Mouse (Mus musculus): ENCODE measurements at regions not wholly inside any gene's neighbourhood (a gene's known extent, or its start where the extent isn't known, plus 50 kb on each side); places are given as distances from the start of the nearest gene placed in this dataset.
"Not testable (repeated sequence)": the region's sequence is repeated elsewhere in the genome, so short reads cannot be mapped to it uniquely, and the experiment has no call there.

DNA sequence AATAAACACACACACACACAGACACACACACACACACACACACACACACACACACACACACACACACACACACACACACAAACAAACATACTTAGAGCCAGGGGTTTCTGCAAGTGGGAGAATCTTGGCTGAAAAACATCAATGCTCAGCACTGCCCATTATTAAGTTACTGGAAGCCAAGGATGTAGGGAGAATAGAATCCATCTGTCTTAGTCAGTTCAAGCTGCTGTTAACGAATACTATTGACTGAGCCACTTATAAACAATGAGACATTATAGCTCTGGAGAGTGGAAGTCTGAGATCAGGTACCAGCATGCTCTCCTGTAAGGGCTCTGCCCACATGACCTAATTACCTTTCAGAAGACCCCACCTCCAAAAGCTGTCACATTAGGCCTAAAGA lies 87.4 kb downstream of the Fam174b start:
- no peak for TF ChIP-seq EP300 (IDR thresholded peaks at IDR 0.05; ENCODE audit: low read depth)
- no peak for TF ChIP-seq CTCF (IDR thresholded peaks at IDR 0.05; ENCODE audit: low read depth)
- Histone ChIP-seq H3K4me2 (ENCODE audit: low read depth) (no peak overlapping the region), H3K36me3 (replicated peaks; ENCODE audit: control insufficient read depth, insufficient read depth, low read depth) (no peaks in the 10 kb centered on the region), H3K9me3 (ENCODE audit: control insufficient read depth, low read length) (no peaks in the 10 kb centered on the region), H3K27ac (no peak overlapping the region), H3K4me1 (replicated peaks; ENCODE audit: control insufficient read depth in 2 of 2, insufficient read depth in 2 of 2, low read length in 1 of 2) (no peaks in the 10 kb centered on the region), H3K4me3 (ENCODE audit: insufficient read depth in 1 of 2, low read depth in 2 of 2, low read length in 2 of 2) (no peak overlapping the region), H3K9ac (replicated peaks) (no peak overlapping the region), H3K27me3 (ENCODE audit: control insufficient read depth, insufficient read depth, low read length) (no peaks in the 10 kb centered on the region)
- 44% methylated on average over 1 of the region's 1 CpGs for WGBS (ENCODE audit: insufficient replicate concordance)
- DNase-seq (ENCODE audit: low read depth in 3 of 3, low spot score in 3 of 3), result no peak
- ATAC-seq (ENCODE audit: insufficient read depth), result no peak

DNA sequence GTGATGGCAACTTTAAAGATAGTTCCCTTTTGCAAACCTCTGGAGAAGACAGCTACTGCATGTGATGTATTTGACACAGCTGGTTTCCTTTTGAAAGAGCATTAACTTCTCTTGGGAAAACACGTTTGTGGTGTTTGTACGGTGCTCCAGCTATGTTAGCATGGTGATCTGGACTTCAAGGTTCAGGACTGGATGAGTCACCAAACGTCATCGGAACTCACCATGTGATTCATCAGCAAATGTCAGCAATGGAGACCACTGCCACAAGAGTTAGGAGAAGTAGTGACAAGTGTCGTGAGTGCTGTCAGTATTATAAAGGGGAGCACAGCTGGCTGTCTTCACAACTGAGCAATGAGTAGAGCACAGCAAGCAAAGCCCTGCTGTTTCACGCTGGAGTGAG lies 90.5 kb downstream of the Fam174b start:
- no peak for DNase-seq (ENCODE audit: low read depth in 3 of 3, low spot score in 3 of 3)
- 59% methylated on average over 6 of the region's 6 CpGs for WGBS (ENCODE audit: insufficient replicate concordance)
- TF ChIP-seq EP300 (IDR thresholded peaks at IDR 0.05; ENCODE audit: low read depth) (no peak), CTCF (IDR thresholded peaks at IDR 0.05; ENCODE audit: low read depth) (no peak)

DNA sequence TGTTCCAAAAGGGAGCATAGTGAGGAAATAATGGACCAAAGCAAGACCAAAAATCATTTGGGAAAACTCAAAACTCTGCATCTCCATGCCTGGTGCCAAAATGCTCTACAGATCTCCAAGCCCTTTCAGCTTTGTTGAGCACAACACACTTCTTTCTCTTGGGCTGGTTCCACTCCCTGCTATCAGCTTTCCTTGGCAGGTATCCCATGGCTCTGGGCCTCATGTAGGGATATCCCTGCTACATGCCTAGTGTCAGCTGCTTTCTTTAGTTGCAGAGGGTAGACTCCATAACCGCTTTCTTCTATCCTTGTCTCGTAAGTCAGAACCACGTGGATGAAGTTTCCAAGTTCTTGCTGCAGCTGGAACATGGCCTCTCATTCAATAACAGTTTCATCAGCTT lies 100.3 kb downstream of the Fam174b start:
- H3K9ac ChIP-seq (replicated peaks), result no peak overlapping the region
- no peak overlapping the region for H3K27ac ChIP-seq
- no peak overlapping the region for H3K4me3 ChIP-seq (ENCODE audit: insufficient read depth in 1 of 2, low read depth in 2 of 2, low read length in 2 of 2)
- no peaks in the 10 kb centered on the region for H3K4me1 ChIP-seq (replicated peaks; ENCODE audit: control insufficient read depth in 2 of 2, insufficient read depth in 2 of 2, low read length in 1 of 2)
- H3K36me3 ChIP-seq (replicated peaks; ENCODE audit: control insufficient read depth, insufficient read depth, low read depth), result no peaks in the 10 kb centered on the region
- ATAC-seq (ENCODE audit: insufficient read depth), result no peak
- no peak for DNase-seq (ENCODE audit: low read depth in 3 of 3, low spot score in 3 of 3)
- H3K27me3 ChIP-seq (ENCODE audit: control insufficient read depth, insufficient read depth, low read length), result no peaks in the 10 kb centered on the region
- no peak for TF ChIP-seq CTCF (IDR thresholded peaks at IDR 0.05; ENCODE audit: low read depth)
- TF ChIP-seq EP300 (IDR thresholded peaks at IDR 0.05; ENCODE audit: low read depth), result no peak
- no peak overlapping the region for H3K4me2 ChIP-seq (ENCODE audit: low read depth)
- H3K9me3 ChIP-seq (ENCODE audit: control insufficient read depth, low read length), result no peaks in the 10 kb centered on the region
- WGBS (ENCODE audit: insufficient replicate concordance), result 62% methylated on average over 3 of the region's 3 CpGs

More for the DNA sequence above, 90.5 kb downstream of the Fam174b start:
- Histone ChIP-seq H3K9me3 (ENCODE audit: control insufficient read depth, low read length) (no peaks in the 10 kb centered on the region), H3K27ac (no peak overlapping the region), H3K4me2 (ENCODE audit: low read depth) (no peak overlapping the region), H3K27me3 (ENCODE audit: control insufficient read depth, insufficient read depth, low read length) (no peaks in the 10 kb centered on the region), H3K36me3 (replicated peaks; ENCODE audit: control insufficient read depth, insufficient read depth, low read depth) (no peaks in the 10 kb centered on the region), H3K4me1 (replicated peaks; ENCODE audit: control insufficient read depth in 2 of 2, insufficient read depth in 2 of 2, low read length in 1 of 2) (no peaks in the 10 kb centered on the region), H3K4me3 (ENCODE audit: insufficient read depth in 1 of 2, low read depth in 2 of 2, low read length in 2 of 2) (no peak overlapping the region), H3K9ac (replicated peaks) (no peak overlapping the region)
- ATAC-seq (ENCODE audit: insufficient read depth), result no peak

DNA sequence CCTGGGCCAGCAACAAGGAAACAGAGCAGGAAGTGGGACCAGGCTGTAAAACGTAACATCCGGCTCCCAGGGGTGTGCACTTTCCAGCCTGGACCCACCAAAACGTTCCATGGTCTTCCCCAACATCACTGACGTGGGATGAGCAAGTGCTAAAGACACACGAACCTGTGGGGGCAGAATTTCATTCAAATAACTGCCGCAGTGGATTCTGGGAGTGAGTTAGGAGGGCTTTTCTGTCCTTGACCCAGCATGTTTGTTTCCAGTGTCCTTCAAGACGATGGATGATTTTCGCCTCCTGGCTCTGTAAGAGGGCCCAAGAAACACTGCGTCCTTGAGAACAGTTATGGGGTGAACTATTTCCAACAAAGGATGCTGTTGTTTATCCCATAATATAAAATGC lies 112.1 kb downstream of the Fam174b start:
- Histone ChIP-seq H3K27ac (no peak overlapping the region), H3K4me1 (replicated peaks; ENCODE audit: control insufficient read depth in 2 of 2, insufficient read depth in 2 of 2, low read length in 1 of 2) (no peaks in the 10 kb centered on the region), H3K36me3 (replicated peaks; ENCODE audit: control insufficient read depth, insufficient read depth, low read depth) (no peaks in the 10 kb centered on the region), H3K9me3 (ENCODE audit: control insufficient read depth, low read length) (no peaks in the 10 kb centered on the region), H3K9ac (replicated peaks) (no peak overlapping the region), H3K4me2 (ENCODE audit: low read depth) (no peak overlapping the region), H3K4me3 (ENCODE audit: insufficient read depth in 1 of 2, low read depth in 2 of 2, low read length in 2 of 2) (no peak overlapping the region), H3K27me3 (ENCODE audit: control insufficient read depth, insufficient read depth, low read length) (no peaks in the 10 kb centered on the region)
- no peak for DNase-seq (ENCODE audit: low read depth in 3 of 3, low spot score in 3 of 3)
- no peak for TF ChIP-seq EP300 (IDR thresholded peaks at IDR 0.05; ENCODE audit: low read depth)
- no peak for TF ChIP-seq CTCF (IDR thresholded peaks at IDR 0.05; ENCODE audit: low read depth)
- ATAC-seq (ENCODE audit: insufficient read depth), result no peak
- 57% methylated on average over 9 of the region's 9 CpGs for WGBS (ENCODE audit: insufficient replicate concordance)

DNA sequence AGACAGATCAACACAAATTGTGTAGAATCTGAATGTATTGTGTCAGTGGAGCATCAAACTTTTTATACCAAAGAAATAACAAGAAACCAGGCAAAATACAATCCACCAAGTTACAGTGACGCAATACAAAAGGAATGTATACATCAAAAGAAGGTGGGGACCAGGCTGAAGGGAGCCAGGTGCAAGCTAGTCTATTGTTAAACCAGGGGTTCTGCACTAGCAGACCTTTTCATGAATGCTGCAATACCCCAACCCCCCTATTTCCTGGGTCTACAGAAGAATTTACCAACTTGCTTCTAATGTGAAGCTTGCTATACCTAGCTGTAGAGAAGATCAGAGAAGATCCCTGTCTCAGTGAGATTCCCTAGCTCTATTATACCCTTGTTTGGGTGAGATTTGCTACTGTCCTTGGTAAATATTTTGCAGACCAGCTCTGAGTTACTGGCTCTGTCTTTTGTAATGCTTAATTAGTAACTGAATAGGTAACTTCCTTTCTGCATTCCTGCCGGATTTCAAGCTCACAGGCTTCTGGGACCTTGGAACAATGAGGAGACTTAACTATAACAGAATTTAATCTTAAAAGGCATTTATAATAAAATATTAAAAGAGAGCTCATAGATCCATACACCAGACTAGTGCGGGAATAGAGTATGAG lies 113.3 kb downstream of the Fam174b start:
- not testable (repeated sequence) for H3K9ac ChIP-seq (replicated peaks); ATAC-seq (ENCODE audit: insufficient read depth); H3K27me3 ChIP-seq (ENCODE audit: control insufficient read depth, insufficient read depth, low read length); H3K27ac ChIP-seq; H3K4me3 ChIP-seq (ENCODE audit: insufficient read depth in 1 of 2, low read depth in 2 of 2, low read length in 2 of 2); H3K4me1 ChIP-seq (replicated peaks; ENCODE audit: control insufficient read depth in 2 of 2, insufficient read depth in 2 of 2, low read length in 1 of 2); H3K9me3 ChIP-seq (ENCODE audit: control insufficient read depth, low read length); H3K4me2 ChIP-seq (ENCODE audit: low read depth); H3K36me3 ChIP-seq (replicated peaks; ENCODE audit: control insufficient read depth, insufficient read depth, low read depth); DNase-seq (ENCODE audit: low read depth in 3 of 3, low spot score in 3 of 3)
- 48% methylated on average over 3 of the region's 3 CpGs for WGBS (ENCODE audit: insufficient replicate concordance)
